Mouse (Mus musculus) ES-E14 (cell line): ENCODE data around the gene Ripply3. TPM values are rescaled to one million over a fixed set of nuclear protein-coding genes. Genes with fewer than 3 reads are reported as not detected.

Experiments
- DNase-seq: peaks from one replicate; pipeline ENCODE4 v3.0.0-alpha.2; 2013; ENCODE audit warnings: low read depth, low spot score
- H3K27ac ChIP-seq: 2 replicates; pipeline ENCODE4 v1.5.1; 2012; ENCODE audit warnings: low read depth, mild to moderate bottlenecking, low read length, moderate library complexity, mixed read lengths; ENCODE audit not compliant: poor library complexity, insufficient read depth, severe bottlenecking
- H3K36me3 ChIP-seq: 2 replicates; pipeline ENCODE4 v1.6.1; 2012; ENCODE audit warnings: mild to moderate bottlenecking, low read length, moderate library complexity, mixed read lengths; ENCODE audit not compliant: control insufficient read depth, poor library complexity, insufficient read depth, severe bottlenecking
- H3K4me1 ChIP-seq, 2 experiments: fragments of 150-350 bp in 1 of 2; sonication (generic) in 1 of 2; 2 replicates each; pipeline ENCODE4 v1.6.1; 2012; ENCODE audit warnings: low read length in 2 of 2, mild to moderate bottlenecking in 1 of 2, mixed read lengths in 1 of 2; ENCODE audit not compliant: control insufficient read depth in 2 of 2, insufficient read depth in 2 of 2, poor library complexity in 1 of 2
- H3K4me3 ChIP-seq, 2 experiments: fragments of 150-350 bp in 1 of 2; sonication (generic) in 1 of 2; 2 replicates each; pipeline ENCODE4 v1.5.1; 2012; ENCODE audit warnings: low read length in 2 of 2, low read depth in 1 of 2, mild to moderate bottlenecking in 1 of 2, mixed read lengths in 1 of 2; ENCODE audit not compliant: insufficient read depth in 1 of 2, poor library complexity in 1 of 2, severe bottlenecking in 1 of 2
- H3K9ac ChIP-seq: 2 replicates; pipeline ENCODE4 v1.6.1; 2012; ENCODE audit warnings: low read depth, mild to moderate bottlenecking, low read length, mixed read lengths; ENCODE audit not compliant: poor library complexity, insufficient read depth, severe bottlenecking
- H3K9me3 ChIP-seq: fragments of 150-350 bp; sonication (generic); 2 replicates; pipeline ENCODE4 v1.6.1; 2012; ENCODE audit warnings: low read depth, mild to moderate bottlenecking, low read length; ENCODE audit not compliant: control insufficient read depth, insufficient read depth
- CHD2 ChIP-seq: IDR thresholded peaks from 2 replicates; pipeline ENCODE4 v1.6.1; 2014; ENCODE audit warnings: mild to moderate bottlenecking, low read depth, low read length, inconsistent platforms
- HCFC1 ChIP-seq: IDR thresholded peaks from 2 replicates; pipeline ENCODE4 v1.6.1; 2012; ENCODE audit warnings: low read length, inconsistent platforms, borderline replicate concordance; ENCODE audit not compliant: insufficient read depth
- MAFK ChIP-seq: IDR thresholded peaks from 2 replicates; pipeline ENCODE4 v1.6.1; 2014; ENCODE audit warnings: mild to moderate bottlenecking, low read depth, low read length, inconsistent platforms; ENCODE audit not compliant: insufficient read depth
- ZC3H11A ChIP-seq: IDR thresholded peaks from 2 replicates; pipeline ENCODE4 v1.6.1; 2012; ENCODE audit warnings: low read depth, mild to moderate bottlenecking, inconsistent platforms, low read length, borderline replicate concordance
- ZNF384 ChIP-seq: IDR thresholded peaks from 2 replicates; pipeline ENCODE4 v1.6.1; 2012; ENCODE audit warnings: low read depth, low read length, inconsistent platforms
- in situ Hi-C, 2 experiments: fragments of 600-800 bp; cut with MboI; formaldehyde crosslinking; loops; one replicate each; pipeline ENCODE4 v1.15.1; 2025; ENCODE audit warnings: low sequenced_read_pairs in 2 of 2, inconsistent platforms in 1 of 2; ENCODE audit not compliant: unreplicated experiment in 2 of 2
- total RNA-seq: library from RNA; depleted of rRNA; stranded (reverse); fragments of 300-350 nt; gene quantifications from 2 replicates; pipeline ENCODE4 v1.2.3, GENCODE M21; 2012

Gene Ripply3
- total RNA-seq, 1 experiment: 0.22 TPM

GRCm38 (mm10) chr16:94301696-94302095 lies 26.5 kb upstream of the Ripply3 start:
- TF ChIP-seq ZC3H11A (no peak), MAFK (no peak)
- Histone ChIP-seq H3K9ac (no peak overlapping the region), H3K9me3 (no peaks in the 10 kb centered on the region), H3K4me3 (no peak overlapping the region), H3K27ac (no peak overlapping the region), H3K4me1 (peaks cover 6 to 10% of the 10 kb centered on the region in 2 experiments; a peak in 2 of 4 replicates), H3K36me3 (no peaks in the 10 kb centered on the region)
- in situ Hi-C loops: no loop called here
- no peak for DNase-seq

GRCm38 (mm10) chr16:94302274-94303202 lies 25.7 kb upstream of the Ripply3 start:
- Histone ChIP-seq H3K36me3 (no peaks in the 10 kb centered on the region), H3K9me3 (no peaks in the 10 kb centered on the region), H3K4me3 (peak overlapping the region; percentile 38 to 41), H3K9ac (peak overlapping the region; percentile 57), H3K4me1 (peaks cover 6 to 10% of the 10 kb centered on the region in 2 experiments; a peak in 2 of 4 replicates), H3K27ac (no peak overlapping the region)
- in situ Hi-C loops: no loop called here
- DNase-seq: no peak
- TF ChIP-seq CHD2 (no peak), ZC3H11A (no peak), MAFK (no peak), HCFC1 (no peak), ZNF384 (no peak)

- DNase-seq: no peak
- H3K27ac ChIP-seq: no peak overlapping the region
These were observed 25.1 kb upstream of the Ripply3 start for GRCm38 (mm10) chr16:94303203-94303535.

GRCm38 (mm10) chr16:94307526-94307925 lies 20.7 kb upstream of the Ripply3 start:
- Histone ChIP-seq H3K27ac (no peak overlapping the region), H3K9ac (no peak overlapping the region), H3K9me3 (no peaks in the 10 kb centered on the region), H3K36me3 (no peaks in the 10 kb centered on the region), H3K4me1 (peaks cover 3 to 8% of the 10 kb centered on the region in 2 experiments; a peak in 1 of 4 replicates), H3K4me3 (no peak overlapping the region)
- TF ChIP-seq MAFK: no peak
- DNase-seq: no peak
- in situ Hi-C loops: no loop called here

More at GRCm38 (mm10) chr16:94303203-94303535, 25.1 kb upstream of the Ripply3 start:
- in situ Hi-C loops: no loop called here
- TF ChIP-seq ZC3H11A (no peak), HCFC1 (no peak), MAFK (no peak), ZNF384 (no peak), CHD2 (no peak)
- Histone ChIP-seq H3K9me3 (no peaks in the 10 kb centered on the region), H3K36me3 (no peaks in the 10 kb centered on the region), H3K9ac (0 out of 2 replicates have a peak overlapping the region, but pooled peaks have one; percentile 57), H3K4me1 (peaks cover 6 to 10% of the 10 kb centered on the region in 2 experiments; a peak in 2 of 4 replicates), H3K4me3 (peak overlapping the region; percentile 38 to 41; a peak in 2 of 4 replicates)
